In the genomic region with DNA sequence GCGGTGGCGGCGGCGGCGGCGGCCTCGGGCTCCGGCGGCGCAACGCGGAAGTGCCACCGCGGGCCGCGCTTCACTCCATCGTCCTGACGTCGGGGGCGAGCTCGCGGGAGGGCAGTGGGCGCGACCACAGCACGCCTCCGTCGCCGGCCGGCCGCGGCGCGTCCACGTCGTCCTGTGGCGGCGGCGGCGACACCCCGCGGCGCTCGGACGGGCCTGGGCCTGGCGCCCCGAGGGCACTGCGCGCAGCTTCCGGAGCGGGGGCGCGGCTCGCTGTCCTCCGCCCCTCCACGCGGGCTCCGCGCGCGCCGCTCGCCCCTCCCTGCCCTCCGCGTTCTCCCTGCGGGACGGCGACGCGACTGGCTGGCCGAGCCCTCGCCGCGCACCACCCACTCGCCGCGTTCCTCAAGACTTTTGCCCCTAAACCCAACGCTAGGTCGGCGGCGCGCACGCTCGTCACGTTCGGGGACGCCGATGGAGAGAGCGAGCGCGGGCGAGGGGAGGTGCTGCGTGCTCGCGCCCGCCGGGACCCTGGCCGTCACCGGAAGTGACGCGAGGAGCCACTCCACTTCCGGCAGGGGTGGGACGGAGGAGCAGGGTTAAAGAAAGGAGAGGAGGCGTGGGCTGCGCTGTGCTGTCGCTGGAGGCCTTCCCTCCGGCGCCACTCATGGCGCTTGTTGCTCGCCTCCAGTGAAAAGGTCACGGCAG, we compare ENCODE assay signal across 8 mouse cellular contexts. TPM values are rescaled to one million over a fixed set of nuclear protein-coding genes. Genes with fewer than 3 reads are reported as not detected.
DNase-seq lines count a peak whose midpoint lies in the region; ATAC-seq lines count a peak whose summit lies in the region.

Cdk13 (minus strand) TSS at position 189 of the 705 bp plus-strand sequence.

- H3K27ac ChIP-seq in hindbrain, embryonic 15.5 days (replicated peaks): peak within 1 kb of the TSS; percentile 97

- no peaks in the 10 kb centered on the region for H3K9me3 ChIP-seq in hindbrain, embryonic 15.5 days

- under 1% methylated on average over 74 of the region's 110 CpGs for WGBS in hindbrain, embryonic 15.5 days

- H3K4me3 ChIP-seq in hindbrain, embryonic 15.5 days: peak within 1 kb of the TSS; percentile 99

- no peaks in the 10 kb centered on the region for H3K36me3 ChIP-seq in hindbrain, embryonic 15.5 days

- DNase-seq in T-cell, adult 2 months (ENCODE audit: low spot score): peak; percentile 99
- peak; percentile 96 to 98 for DNase-seq in cerebellum, postnatal 36 days
- DNase-seq in frontal cortex, postnatal 36 days (ENCODE audit: low spot score in 2 of 2): peak; percentile 99
- DNase-seq in left cerebral cortex, adult 11 months (ENCODE audit: low spot score): peak; percentile 98
- DNase-seq in lung, postnatal 4 days: peak; percentile 99 to 100
- peak; percentile 99 for DNase-seq in retina, postnatal 7 days (ENCODE audit: low read depth, low spot score)
- peak; percentile 99 for DNase-seq in urinary bladder, adult 2 months (ENCODE audit: low spot score)

- H3K4me2 ChIP-seq in hindbrain, embryonic 15.5 days: peak within 1 kb of the TSS; percentile 88

- H3K9ac ChIP-seq in hindbrain, embryonic 15.5 days: peak within 1 kb of the TSS; percentile 91

- H3K4me1 ChIP-seq in hindbrain, embryonic 15.5 days (replicated peaks): peaks cover 22% of the 10 kb centered on the region

- no peaks in the 10 kb centered on the region for H3K27me3 ChIP-seq in hindbrain, embryonic 15.5 days

- ATAC-seq in hindbrain, embryonic 15.5 days (ENCODE audit: low FRiP score, low read depth): peak; percentile 98

RNA-seq across cellular contexts. Expression of gene Cdk13, which starts in this region (rescaled TPM):
- 13.8 and 15.7 TPM in 2 replicates for polyA plus RNA-seq in hindbrain, embryonic 15.5 days (2015; fragmentation: Nextera tagmentation; extraction: Ambion mirVana)
- 23.9 and 27.8 TPM in 2 replicates for polyA plus RNA-seq in urinary bladder, adult 2 months (2012; rRNA removed)

Comparison
In these comparisons a context has a peak if more than half of its experiments do, and no peak if none do; other contexts are left out.
1. Peak in every context shown above with its lines: DNase-seq, ATAC-seq, H3K4me3 ChIP-seq and H3K27ac ChIP-seq.